Mouse (Mus musculus) T-cell, adult 66 days (primary cell): ENCODE measurements around the gene Ndufs7. TPM values are rescaled to one million over a fixed set of nuclear protein-coding genes. Genes with fewer than 3 reads are reported as not detected.

Source experiments
- total RNA-seq, 2 experiments: library from RNA; stranded (reverse); gene quantifications; 3 replicates in 1 of 2; 4 replicates in 1 of 2; pipeline ENCODE4 v1.2.4; 2023

Ndufs7 gene
- 100 to 1,000 TPM in 1 of 2 experiments, 10 to 100 TPM in 1; 99.2 to 104 TPM for total RNA-seq

GRCm38 (mm10) chr10:80248971-80249640, at the start of gene Ndufs7:
Ndufs7 (plus strand) TSS chr10:80249121.

GRCm38 (mm10) chr10:80226416-80227165, 22.3 kb upstream of the Ndufs7 start, which contains the start of gene Mum1:
Mum1 (plus strand) TSS chr10:80226434.

DNA sequence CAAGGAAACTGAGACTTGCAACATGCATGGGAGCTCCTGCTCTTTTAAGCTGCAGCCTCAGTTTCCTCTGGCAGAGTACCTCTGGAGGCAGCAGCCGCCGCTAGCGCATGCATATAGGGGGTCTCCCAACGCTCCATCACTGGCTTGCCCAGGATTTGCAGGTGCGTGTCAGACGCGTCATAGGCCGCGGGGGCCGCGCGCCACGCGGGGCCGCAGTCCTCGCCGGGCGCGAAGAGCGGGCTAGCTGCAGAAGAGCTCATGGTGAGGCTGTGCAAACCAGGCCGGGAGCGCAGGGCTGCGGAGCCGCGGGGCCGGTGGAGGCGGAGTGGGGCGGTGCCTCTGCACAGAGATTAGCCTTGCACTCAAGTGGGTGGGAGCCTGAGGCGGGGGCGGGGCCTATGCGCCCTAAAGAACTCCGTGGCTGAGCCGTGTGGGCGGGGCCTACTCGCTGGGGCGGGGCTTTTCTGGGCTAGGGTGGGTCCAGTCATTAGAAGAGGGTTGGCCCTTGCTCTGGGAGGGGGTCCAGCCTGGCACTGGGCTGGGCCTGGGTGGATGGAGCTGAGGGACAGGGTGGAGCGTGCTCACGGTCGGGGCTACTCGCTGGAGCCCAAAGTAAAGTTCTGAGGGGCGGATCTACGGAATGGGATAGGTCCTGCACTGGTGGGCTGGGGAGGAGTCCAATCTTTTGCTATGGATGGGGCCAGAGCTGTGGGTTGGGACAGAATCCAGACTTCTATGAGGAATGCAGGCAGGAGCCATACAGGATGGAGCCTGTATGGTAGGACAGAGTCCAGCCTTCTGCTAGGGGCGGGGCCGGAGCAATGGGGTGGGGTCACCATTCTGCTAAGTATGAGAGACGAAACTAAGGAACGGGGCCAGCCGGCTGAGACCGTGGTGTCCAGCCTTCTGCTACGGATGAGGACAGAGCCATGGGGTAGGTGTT, 12.0 kb downstream of the Ndufs7 start, which contains the start of the genes Gamt and Dazap1:
TSS of gene Gamt (minus strand) at position 371 of the 943 bp plus-strand sequence.
TSS of gene Dazap1 (plus strand) at position 845 of the 943 bp plus-strand sequence.

DNA sequence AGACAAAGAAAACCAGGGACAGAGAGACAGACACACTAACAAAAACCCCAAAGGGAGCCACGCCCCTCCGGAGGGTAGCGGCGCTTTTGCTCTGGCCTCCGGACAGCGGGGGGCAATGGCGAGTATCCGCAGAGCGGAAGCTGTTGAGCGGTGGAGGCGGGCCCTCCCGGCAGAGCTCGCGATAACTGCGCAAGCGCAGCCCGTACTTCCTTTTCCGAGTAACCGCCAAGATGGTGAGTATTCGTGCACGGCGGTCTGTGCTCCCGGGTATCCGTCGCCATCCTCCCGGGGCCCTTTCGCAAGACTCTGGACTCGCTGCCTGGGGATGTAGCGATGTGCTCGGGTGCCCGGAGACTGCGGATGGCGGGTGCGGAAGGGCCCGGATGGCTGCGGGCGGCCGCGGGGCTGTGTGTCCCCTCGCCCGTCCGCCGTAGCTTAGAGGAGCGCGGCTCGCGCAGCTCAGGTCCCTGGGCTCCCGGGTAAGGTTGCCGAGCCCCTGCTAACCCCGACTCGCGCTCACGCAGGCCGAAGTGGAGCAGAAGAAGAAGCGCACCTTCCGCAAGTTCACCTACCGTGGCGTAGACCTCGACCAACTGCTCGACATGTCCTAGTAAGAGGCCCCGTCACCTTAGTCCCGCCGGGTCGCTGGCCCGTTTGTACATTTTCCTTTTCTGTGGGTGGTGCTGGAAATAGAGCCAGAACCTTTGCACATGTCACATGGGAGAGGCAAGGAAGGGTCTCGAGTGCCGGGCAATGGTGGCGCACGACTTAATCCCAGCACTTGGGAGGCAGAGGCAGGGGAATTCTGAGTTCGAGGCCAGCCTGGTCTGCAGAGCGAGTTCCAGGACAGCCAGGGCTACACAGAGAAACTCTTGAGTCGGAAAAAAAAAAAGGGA, 43.6 kb downstream of the Ndufs7 start, which contains the start of gene Rps15:
TSS of gene Rps15 (plus strand) at position 203 of the 896 bp plus-strand sequence.

GRCm38 (mm10) chr10:80295618-80296425, 46.9 kb downstream of the Ndufs7 start, which contains the start of gene Apc2:
Apc2 (plus strand) TSS chr10:80295977.

Other genes starting within 250 kb of the Ndufs7 start
- 100 to 1,000 TPM; 853 to 885 TPM for gene Arhgap45, start 232.5 kb upstream of the Ndufs7 start, total RNA-seq
- gene Polr2e, start 209.3 kb upstream of the Ndufs7 start, total RNA-seq = 10 to 100 TPM; 71.1 to 85.2 TPM
- gene Gpx4, start 202.0 kb upstream of the Ndufs7 start, total RNA-seq = 100 to 1,000 TPM; 155 to 180 TPM
- 10 to 100 TPM; 97.7 to 98.5 TPM for gene Sbno2, start 143.6 kb upstream of the Ndufs7 start, total RNA-seq
- 100 to 1,000 TPM; 136 to 156 TPM for gene Stk11, start 133.3 kb upstream of the Ndufs7 start, total RNA-seq
- 100 to 1,000 TPM; 157 to 178 TPM for gene Atp5d, start 110.5 kb upstream of the Ndufs7 start, total RNA-seq
- 10 to 100 TPM; 28.2 to 29.0 TPM for gene Cbarp, start 108.3 kb upstream of the Ndufs7 start, total RNA-seq
- gene Midn, start 100.8 kb upstream of the Ndufs7 start, total RNA-seq = 100 to 1,000 TPM; 102 to 113 TPM
- 100 to 1,000 TPM; 113 to 134 TPM for gene Cirbp, start 83.1 kb upstream of the Ndufs7 start, total RNA-seq
- 10 to 100 TPM; 15.1 to 16.3 TPM for gene 1600002K03Rik, start 76.2 kb upstream of the Ndufs7 start, total RNA-seq
- under 1 TPM; 0.27 to 0.41 TPM for gene Efna2, start 69.6 kb upstream of the Ndufs7 start, total RNA-seq
- 10 to 100 TPM; 76.1 to 76.3 TPM for gene Mum1, start 22.7 kb upstream of the Ndufs7 start, total RNA-seq
- gene Gamt, start 11.9 kb downstream of the Ndufs7 start, total RNA-seq = not detected
- 100 to 1,000 TPM; 175 to 182 TPM for gene Dazap1, start 12.4 kb downstream of the Ndufs7 start, total RNA-seq
- gene Rps15, start 43.3 kb downstream of the Ndufs7 start, total RNA-seq = 1,000 to 10,000 TPM; 3,585 to 3,724 TPM
- 1 to 10 TPM in 1 of 2 experiments, under 1 TPM in 1; 0.09 to 1.0 TPM for gene Apc2, start 46.9 kb downstream of the Ndufs7 start, total RNA-seq
- 10 to 100 TPM; 25.0 to 28.7 TPM for gene 2310011J03Rik, start 71.4 kb downstream of the Ndufs7 start, total RNA-seq
- 1 to 10 TPM; 2.9 to 3.1 TPM for gene Pcsk4, start 80.4 kb downstream of the Ndufs7 start, total RNA-seq
- under 1 TPM in 1 of 2 experiments, not detected in 1; 0.90 TPM for gene Reep6, start 80.8 kb downstream of the Ndufs7 start, total RNA-seq
- gene Adamtsl5, start 99.3 kb downstream of the Ndufs7 start, total RNA-seq = not detected
- not detected for gene Plk5, start 107.3 kb downstream of the Ndufs7 start, total RNA-seq
- 1 to 10 TPM; 8.0 to 8.7 TPM for gene Mex3d, start 138.5 kb downstream of the Ndufs7 start, total RNA-seq
- 100 to 1,000 TPM; 107 to 120 TPM for gene Mbd3, start 150.4 kb downstream of the Ndufs7 start, total RNA-seq
- 10 to 100 TPM; 63.7 to 70.9 TPM for gene Uqcr11, start 157.7 kb downstream of the Ndufs7 start, total RNA-seq
- gene Tcf3, start 184.5 kb downstream of the Ndufs7 start, total RNA-seq = 10 to 100 TPM; 98.1 to 99.2 TPM
- gene Onecut3, start 245.7 kb downstream of the Ndufs7 start, total RNA-seq = not detected